Mouse (Mus musculus) adrenal gland, adult (tissue): ENCODE results near the gene Tomm22.

Experiments used
- DNase-seq, 2 experiments: peaks; one replicate each; pipeline ENCODE4 v3.0.0; 2022 to 2023; ENCODE audit warnings: low spot score in 1 of 2; ENCODE audit not compliant: inconsistent age in 2 of 2

Gene Tomm22

DNA sequence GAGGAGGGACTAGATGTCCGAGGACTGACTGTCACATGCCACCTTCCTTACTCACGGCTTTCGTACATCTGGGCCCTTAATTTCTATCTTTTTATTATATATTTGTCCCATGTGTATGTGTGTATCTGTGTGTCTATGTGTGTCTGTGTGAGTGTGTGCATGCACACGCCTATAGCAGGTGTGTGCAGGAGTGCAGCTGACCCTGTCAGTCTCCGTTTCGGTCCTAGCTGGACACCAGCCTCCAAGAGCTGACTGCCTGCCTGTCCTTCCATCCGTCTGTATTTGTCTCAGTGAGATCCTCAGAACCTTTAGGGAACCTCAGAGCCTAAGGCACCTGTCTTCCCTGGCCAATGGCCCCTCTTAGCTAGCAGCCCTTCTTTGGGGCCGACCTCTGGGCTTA lies 49.6 kb downstream of the Tomm22 start:
- DNase-seq: no peak

DNA sequence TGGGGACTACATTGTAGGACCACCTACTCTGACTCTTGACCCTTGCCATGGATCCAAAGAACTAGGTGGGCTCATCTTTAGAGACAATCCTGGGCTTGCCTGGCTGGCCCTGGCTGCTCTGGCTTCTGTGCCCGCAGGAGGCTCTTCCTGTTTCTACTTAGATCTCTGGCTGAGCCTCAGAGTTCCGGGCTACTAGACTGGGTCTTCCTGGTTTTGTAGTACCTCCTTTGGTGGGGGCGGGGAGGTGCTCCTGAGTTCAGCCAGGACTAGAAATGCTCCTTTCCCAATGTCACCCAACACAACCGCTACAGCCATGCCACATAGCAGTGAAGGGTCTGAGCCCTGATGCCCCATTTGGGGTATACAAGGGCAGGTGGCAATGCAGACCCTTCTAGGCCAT lies 50.1 kb downstream of the Tomm22 start:
- peak in 1 of 2 experiments; percentile 3 for DNase-seq
